Mouse (Mus musculus) layer of hippocampus, adult 18-20 months (tissue): ENCODE measurements around the gene Bcam. TPM values are rescaled to one million over a fixed set of nuclear protein-coding genes. Genes with fewer than 3 reads are reported as not detected.
"Not testable (repeated sequence)": the region's sequence is repeated elsewhere in the genome, so short reads cannot be mapped to it uniquely, and the experiment has no call there.

Experiments
- DNase-seq, 2 experiments: peaks; one replicate each; pipeline ENCODE4 v3.0.0; 2022; ENCODE audit warnings: low spot score in 2 of 2
- long read RNA-seq: library from polyadenylated mRNA; stranded (forward); transcript quantifications from one replicate; pipeline ENCODE4 v2.0.0, GENCODE M21; 2021
- total RNA-seq, 2 experiments: library from RNA; stranded (reverse); gene quantifications; 2 replicates each; pipeline ENCODE4 v1.2.3; 2021

Gene Bcam
- 10 to 100 TPM; 12.4 to 12.9 TPM for total RNA-seq
- long read RNA-seq, transcript Bcam-201 (15 exons, 2,429 nt), result major isoform, 12 of 12 reads
- long read RNA-seq, partial matches to known transcripts, result 0 of 12 reads
- long read RNA-seq, other reads (novel, unspliced or antisense), result 0 of 12 reads

GRCm38 (mm10) chr7:19770984-19771391, at the start of gene Bcam:
Bcam (minus strand) TSS chr7:19771016.
- no peak for DNase-seq

GRCm38 (mm10) chr7:19818875-19819274, 48.1 kb upstream of the Bcam start:
- DNase-seq, result no peak

DNA sequence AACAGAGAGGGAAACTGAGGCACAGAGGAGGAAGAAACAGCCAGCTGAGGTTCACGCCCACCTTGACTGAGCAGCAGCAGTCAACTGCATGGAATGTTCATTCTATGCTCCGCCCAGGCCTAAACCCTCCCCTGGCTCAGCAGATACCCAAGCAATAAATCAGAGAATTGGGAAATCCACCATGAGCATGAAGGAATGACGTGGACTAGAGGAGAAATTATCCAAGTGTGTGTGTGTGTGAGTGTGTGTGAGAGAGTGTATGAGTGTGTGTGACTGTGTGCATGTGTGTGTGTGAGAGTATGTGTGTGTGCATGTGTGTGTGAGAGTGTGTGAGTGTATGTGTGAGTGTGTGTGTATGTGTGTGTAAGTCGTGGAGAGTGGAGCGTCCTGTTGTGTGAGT, 47.6 kb upstream of the Bcam start:
- no peak for DNase-seq

- DNase-seq, result no peak
Measured at GRCm38 (mm10) chr7:19817382-19818105, 46.7 kb upstream of the Bcam start.

DNA sequence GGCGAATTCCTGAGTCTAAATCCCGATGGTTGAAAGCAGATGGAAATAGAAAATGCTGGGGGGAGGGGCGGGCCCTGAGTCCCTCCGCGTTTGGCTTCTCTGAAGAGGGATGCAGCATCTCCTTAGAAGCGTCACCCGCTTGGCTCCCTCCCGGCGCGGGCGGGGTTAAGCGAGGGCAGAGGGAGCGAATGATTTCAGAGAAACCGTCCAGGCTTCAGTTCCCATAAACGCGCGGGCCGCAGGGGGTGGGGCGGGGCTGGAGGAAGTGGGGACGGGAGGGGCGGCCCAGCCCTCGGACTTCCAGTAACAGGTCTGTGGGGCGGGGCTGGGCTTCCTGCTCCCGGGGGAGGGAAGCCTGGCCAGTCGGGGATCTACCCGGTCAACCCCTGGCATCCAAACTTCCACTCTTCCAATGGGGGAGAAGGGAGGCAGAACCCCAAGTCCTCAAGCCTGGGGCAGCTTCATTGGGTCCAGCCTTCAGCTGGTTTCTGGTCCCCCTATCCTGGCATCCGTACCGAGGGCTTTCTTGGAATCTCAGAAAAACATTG, 45.5 kb upstream of the Bcam start:
- peak in 1 of 2 experiments; percentile 31 for DNase-seq

- DNase-seq, result no peak
Measured at GRCm38 (mm10) chr7:19815296-19816223, 44.7 kb upstream of the Bcam start.

- DNase-seq, result no peak
Measured at GRCm38 (mm10) chr7:19813579-19814122, 42.8 kb upstream of the Bcam start.

GRCm38 (mm10) chr7:19813161-19813560, 42.3 kb upstream of the Bcam start:
- DNase-seq, result no peak

GRCm38 (mm10) chr7:19811114-19811513, 40.3 kb upstream of the Bcam start:
- no peak for DNase-seq

GRCm38 (mm10) chr7:19809369-19809768, 38.6 kb upstream of the Bcam start:
- DNase-seq, result no peak

GRCm38 (mm10) chr7:19806356-19806969, 35.6 kb upstream of the Bcam start:
- no peak for DNase-seq

DNA sequence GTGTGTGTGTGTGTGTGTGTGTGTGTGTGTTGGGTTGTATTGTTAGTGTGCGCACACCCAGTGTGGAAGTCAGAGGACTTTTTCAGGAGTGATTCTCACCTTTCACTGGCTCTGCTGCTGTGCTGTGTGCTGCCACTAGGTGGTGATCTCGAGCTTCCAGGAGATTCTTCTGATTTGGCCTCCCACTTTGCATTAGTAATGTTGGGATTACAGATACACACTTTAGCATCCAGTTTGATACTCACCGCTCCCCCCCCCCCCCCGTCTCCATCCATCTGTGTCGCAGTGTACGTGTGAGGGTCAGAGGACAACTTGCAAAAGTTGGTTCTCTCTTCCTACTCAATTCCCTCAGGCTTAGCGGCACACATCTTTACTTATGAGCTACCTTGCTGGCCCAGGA, 32.2 kb upstream of the Bcam start:
- peak in 1 of 2 experiments; percentile 78 for DNase-seq

GRCm38 (mm10) chr7:19800764-19801163, 29.9 kb upstream of the Bcam start:
- peak in 1 of 2 experiments; percentile 61 for DNase-seq

GRCm38 (mm10) chr7:19796697-19797588, 26.1 kb upstream of the Bcam start, which contains the start of gene Cblc:
Cblc (minus strand) TSS chr7:19796809.
- peak in 1 of 2 experiments; percentile 52 for DNase-seq

DNA sequence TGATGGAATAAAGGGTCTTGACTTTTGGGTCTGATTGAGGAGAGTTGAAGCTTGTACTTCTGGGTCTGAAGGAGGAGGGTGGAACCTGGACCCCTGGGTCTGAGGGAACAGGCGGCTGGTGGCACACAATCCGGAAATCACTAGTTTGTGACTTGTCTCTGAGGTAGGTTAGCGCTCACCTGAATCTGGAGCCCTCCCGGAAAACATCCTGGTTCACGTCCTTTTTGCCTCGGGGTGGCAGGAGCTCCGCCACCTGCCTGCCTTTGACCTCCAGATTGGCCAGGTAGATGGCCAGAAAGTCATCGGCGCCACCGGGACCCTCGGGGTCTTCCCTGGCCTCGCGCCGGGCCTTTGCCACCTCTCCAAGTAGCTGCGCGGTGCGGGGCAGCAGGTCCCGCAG, 25.4 kb upstream of the Bcam start:
- DNase-seq, result no peak

DNA sequence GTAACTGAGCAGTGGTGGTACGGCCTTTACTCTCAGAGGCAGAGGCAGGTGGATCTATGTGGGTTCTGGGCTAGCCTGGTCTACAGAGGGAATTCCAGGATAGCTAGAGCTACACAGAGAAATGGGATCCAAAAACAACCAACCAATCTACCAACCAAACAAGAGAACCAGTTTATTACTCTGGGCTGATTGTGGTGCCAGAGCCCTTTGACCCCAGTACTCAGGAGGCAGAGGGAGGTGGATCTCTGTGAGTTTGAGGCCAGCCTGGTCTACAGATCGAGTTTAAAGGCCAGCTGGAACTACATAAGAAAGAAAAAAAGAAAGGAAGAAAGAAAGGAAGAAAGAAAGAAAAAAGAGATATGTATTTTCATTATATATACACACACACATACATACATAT, 24.4 kb upstream of the Bcam start:
- no peak for DNase-seq

- no peak for DNase-seq
Measured at GRCm38 (mm10) chr7:19792701-19793630, 22.1 kb upstream of the Bcam start.

DNA sequence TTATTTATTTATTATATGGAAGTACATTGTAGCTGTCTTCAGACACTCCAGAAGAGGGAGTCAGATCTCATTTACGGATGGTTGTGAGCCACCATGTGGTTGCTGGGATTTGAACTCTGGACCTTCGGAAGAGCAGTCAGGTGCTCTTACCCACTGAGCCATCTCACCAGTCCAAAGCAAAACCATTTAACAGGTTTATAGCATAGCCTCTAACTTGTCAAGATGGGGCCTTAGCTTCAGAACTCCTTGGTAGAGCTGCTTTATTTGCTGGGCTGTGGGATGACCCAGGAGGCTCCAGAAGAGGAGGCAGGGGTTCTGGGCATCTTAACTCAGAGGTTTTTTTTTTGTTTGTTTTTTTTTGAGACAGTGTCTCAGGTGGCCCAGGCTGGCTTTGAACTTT, 20.7 kb upstream of the Bcam start:
- not testable (repeated sequence) for DNase-seq

DNA sequence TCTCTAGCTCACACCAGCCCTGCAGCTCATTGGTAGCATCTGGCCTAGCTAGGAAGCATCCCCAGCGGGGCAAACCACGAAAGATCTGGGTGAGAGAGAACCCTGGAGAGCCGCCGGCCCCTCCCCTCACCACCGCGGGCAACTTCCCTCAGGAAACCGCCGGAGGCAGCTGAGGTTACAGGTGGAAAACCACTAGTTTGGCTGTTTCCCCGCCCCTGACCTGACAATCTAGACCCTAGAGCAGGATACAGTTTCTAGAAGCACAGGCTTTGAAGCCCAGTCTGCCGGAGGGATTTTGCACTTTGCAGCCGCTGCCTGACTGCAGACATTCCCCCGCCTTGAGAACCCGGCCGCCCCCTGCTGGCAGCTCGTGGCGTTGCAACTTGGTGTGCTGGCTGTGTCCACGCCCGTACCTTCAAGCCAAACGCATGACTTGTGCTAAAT, 19.1 kb upstream of the Bcam start:
- peak; percentile 70 to 84 for DNase-seq
